In genomic region chr6:29108376-29108775, GRCm38 (mm10) we compare ENCODE assay signal across 48 mouse cellular contexts. TPM values are rescaled to one million over a fixed set of nuclear protein-coding genes. Genes with fewer than 3 reads are reported as not detected.
"Had no signal": no experiment of that assay in that cellular context is flagged by ENCODE, and none has a peak within 500 bp of the region (broad histone marks: within the 10 kb centered on the region; RNA-seq: fewer than 3 reads in every experiment).

No protein-coding gene starts in this region.

- H3K27me3 ChIP-seq: heart, embryonic 12.5 days; heart, embryonic 13.5 days; heart, embryonic 15.5 days; hindbrain, embryonic 12.5 days; hindbrain, embryonic 13.5 days; hindbrain, embryonic 15.5 days; intestine, embryonic 15.5 days; kidney, embryonic 15.5 days had no signal

- H3K9ac ChIP-seq: heart, embryonic 12.5 days; heart, embryonic 13.5 days; heart, embryonic 15.5 days; hindbrain, embryonic 12.5 days; hindbrain, embryonic 13.5 days; hindbrain, embryonic 14.5 days; hindbrain, embryonic 15.5 days; intestine, embryonic 15.5 days; kidney, embryonic 15.5 days had no signal

- H3K4me3 ChIP-seq: heart, embryonic 12.5 days; heart, embryonic 13.5 days; heart, embryonic 15.5 days; hindbrain, embryonic 10.5 days; hindbrain, embryonic 12.5 days; hindbrain, embryonic 13.5 days; hindbrain, embryonic 15.5 days; intestine, embryonic 15.5 days; kidney, embryonic 15.5 days; layer of hippocampus, adult 2 months; left cerebral cortex, adult 2 months had no signal

- H3K36me3 ChIP-seq: heart, embryonic 12.5 days; heart, embryonic 13.5 days; heart, embryonic 15.5 days; hindbrain, embryonic 10.5 days; hindbrain, embryonic 12.5 days; hindbrain, embryonic 13.5 days; hindbrain, embryonic 15.5 days; intestine, embryonic 15.5 days; kidney, embryonic 15.5 days had no signal

- DNase-seq: heart, postnatal 14 days; heart, postnatal 4 days; kidney, adult 11 months; kidney, adult 18-20 months; kidney, adult 2 months; kidney, adult 8-10 months; kidney, adult 9 months; kidney, postnatal 10 days; kidney, postnatal 14 days; kidney, postnatal 25 days; kidney, postnatal 36 days; kidney, postnatal 4 days; layer of hippocampus, adult 9-11 months; layer of hippocampus, postnatal 36 days had no signal

- H3K9me3 ChIP-seq: heart, embryonic 15.5 days; intestine, embryonic 15.5 days had no signal

- H3K4me1 ChIP-seq: heart, embryonic 12.5 days; heart, embryonic 13.5 days; heart, embryonic 15.5 days; hindbrain, embryonic 10.5 days; hindbrain, embryonic 12.5 days; hindbrain, embryonic 13.5 days; hindbrain, embryonic 15.5 days; intestine, embryonic 15.5 days; kidney, embryonic 15.5 days had no signal

- H3K27ac ChIP-seq: heart, embryonic 13.5 days; heart, embryonic 15.5 days; hindbrain, embryonic 10.5 days; hindbrain, embryonic 12.5 days; hindbrain, embryonic 14.5 days; hindbrain, embryonic 15.5 days; hindbrain, postnatal 0 days; intestine, embryonic 15.5 days; kidney, embryonic 15.5 days; kidney, postnatal 0 days; layer of hippocampus, adult 2 months; left cerebral cortex, adult 2 months had no signal

RNA-seq across cellular contexts. Expression of gene Lep, which starts 48.4 kb away (rescaled TPM):
- total RNA-seq: hematopoietic stem cell, adult 5-6 weeks; hindbrain, postnatal 0 days; layer of hippocampus, adult 18-20 months; layer of hippocampus, adult 2 months; layer of hippocampus, adult 8-10 months; layer of hippocampus, postnatal 10 days; layer of hippocampus, postnatal 14 days; layer of hippocampus, postnatal 25 days; layer of hippocampus, postnatal 36 days; left cerebral cortex, adult 18-20 months; left cerebral cortex, adult 2 months; left cerebral cortex, adult 8-10 months; left cerebral cortex, postnatal 10 days had no signal
- polyA plus RNA-seq: heart, embryonic 12.5 days; heart, embryonic 13.5 days; heart, embryonic 14.5 days; heart, embryonic 15.5 days; heart, embryonic 16.5 days; heart, postnatal 0 days; hindbrain, embryonic 10.5 days; hindbrain, embryonic 11.5 days; hindbrain, embryonic 12.5 days; hindbrain, embryonic 13.5 days; hindbrain, embryonic 14.5 days; hindbrain, embryonic 15.5 days; hindbrain, embryonic 16.5 days; hindbrain, postnatal 0 days; inflammation-experienced regulatory T-cells, adult 6 months; intestine, embryonic 14.5 days; intestine, embryonic 15.5 days; intestine, embryonic 16.5 days; intestine, postnatal 0 days; kidney, embryonic 14.5 days; kidney, embryonic 15.5 days; kidney, embryonic 16.5 days; kidney, postnatal 0 days had no signal
